Mouse (Mus musculus): Measurements from ENCODE around the gene Cyp2d9. TPM values are rescaled to one million over a fixed set of nuclear protein-coding genes. Genes with fewer than 3 reads are reported as not detected.
"Not testable (repeated sequence)": the region's sequence is repeated elsewhere in the genome, so short reads cannot be mapped to it uniquely, and the experiment has no call there.

Cyp2d9 gene
- polyA plus RNA-seq, 1 experiment from 2014 or later: not detected

DNA sequence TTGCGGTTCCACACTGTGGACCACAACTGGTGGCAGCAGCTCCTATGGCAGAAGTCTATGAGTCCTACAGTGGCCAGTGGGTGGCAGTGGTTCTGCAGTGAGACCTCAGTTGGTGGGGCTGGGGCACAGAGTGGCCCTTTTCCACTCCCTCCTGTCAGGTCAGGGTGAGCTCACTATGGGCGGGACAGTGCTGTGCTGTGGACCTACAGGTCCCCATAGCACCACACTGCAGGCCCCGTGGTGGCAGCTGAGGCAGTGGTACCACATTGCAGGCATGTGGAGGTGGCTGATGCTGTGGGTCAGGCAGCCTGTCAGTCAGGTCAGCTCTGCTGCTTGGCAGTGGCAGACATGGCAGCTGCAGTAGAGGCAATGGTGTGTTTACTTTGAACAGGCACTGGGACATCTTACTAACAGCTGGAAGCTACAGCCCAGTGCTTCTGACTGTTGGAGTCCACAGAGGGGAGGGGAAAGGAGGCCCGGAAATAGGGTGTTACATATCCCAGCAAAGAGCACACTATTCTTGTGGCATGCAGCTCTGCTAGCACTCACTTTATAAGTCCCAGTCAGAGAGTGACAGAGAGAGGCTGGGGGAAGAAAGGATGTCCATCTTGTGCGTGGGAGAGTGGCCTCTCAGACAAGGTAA, 4.9 kb downstream of the Cyp2d9 start:
- 48% methylated on average over 5 of the region's 5 CpGs for WGBS
- peak; percentile 42; the same call in 1 of the 2 replicates for TF ChIP-seq CTCF (IDR thresholded peaks at IDR 0.05; ENCODE audit: low read depth)
- H3K27ac ChIP-seq: no peak overlapping the region
- ATAC-seq (replicated peaks; ENCODE audit: low FRiP score, low read depth) (peak; percentile 43; the same call in 1 of the 2 replicates), DNase-seq (ENCODE audit: low spot score) (peak; percentile 61)
- no peaks in the 10 kb centered on the region for H3K4me1 ChIP-seq (replicated peaks; ENCODE audit: insufficient read depth, low read length)
- no peak overlapping the region for H3K4me3 ChIP-seq (replicated peaks; ENCODE audit: low read depth, low read length)
- no peaks in the 10 kb centered on the region for H3K36me3 ChIP-seq (ENCODE audit: insufficient read depth, low read length)
- no peak overlapping the region for H3K9ac ChIP-seq (ENCODE audit: low read depth, low read length)
- no peaks in the 10 kb centered on the region for H3K9me3 ChIP-seq (replicated peaks; ENCODE audit: low read length)
- no peaks in the 10 kb centered on the region for H3K27me3 ChIP-seq (ENCODE audit: insufficient read depth, low read length)
- H3K4me2 ChIP-seq (ENCODE audit: low read length): no peak overlapping the region

DNA sequence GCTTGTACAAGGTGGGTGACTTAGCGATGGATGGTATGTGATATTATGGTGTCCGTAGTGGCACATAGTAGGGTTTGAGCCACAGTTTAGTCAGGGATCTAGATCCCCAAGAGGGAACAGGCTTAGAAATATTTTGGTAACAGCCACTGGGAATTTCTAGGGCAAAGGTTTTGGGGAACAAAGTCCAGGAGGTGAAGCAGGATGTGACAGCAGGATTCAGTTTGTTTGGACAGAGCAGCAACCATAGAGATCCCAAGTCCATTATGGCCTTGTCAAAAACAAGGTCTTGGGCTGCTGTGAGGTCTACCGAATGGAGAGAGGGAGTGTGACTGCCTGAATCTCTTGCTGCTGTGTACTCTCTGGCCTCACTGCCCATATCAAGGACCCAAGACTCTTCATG, 10.4 kb downstream of the Cyp2d9 start:
- no peak for DNase-seq (ENCODE audit: low spot score)
- no peak overlapping the region for H3K4me3 ChIP-seq (replicated peaks; ENCODE audit: low read depth, low read length)
- no peak for ATAC-seq (replicated peaks; ENCODE audit: low FRiP score, low read depth)
- no peaks in the 10 kb centered on the region for H3K27me3 ChIP-seq (ENCODE audit: insufficient read depth, low read length)
- no peaks in the 10 kb centered on the region for H3K9me3 ChIP-seq (replicated peaks; ENCODE audit: low read length)
- no peak overlapping the region for H3K4me2 ChIP-seq (ENCODE audit: low read length)
- H3K36me3 ChIP-seq (ENCODE audit: insufficient read depth, low read length): no peaks in the 10 kb centered on the region
- H3K9ac ChIP-seq (ENCODE audit: low read depth, low read length): no peak overlapping the region
- TF ChIP-seq CTCF (IDR thresholded peaks at IDR 0.05; ENCODE audit: low read depth): no peak
- no peak overlapping the region for H3K27ac ChIP-seq
- H3K4me1 ChIP-seq (replicated peaks; ENCODE audit: insufficient read depth, low read length): no peaks in the 10 kb centered on the region
- 93% methylated on average over 3 of the region's 3 CpGs for WGBS

DNA sequence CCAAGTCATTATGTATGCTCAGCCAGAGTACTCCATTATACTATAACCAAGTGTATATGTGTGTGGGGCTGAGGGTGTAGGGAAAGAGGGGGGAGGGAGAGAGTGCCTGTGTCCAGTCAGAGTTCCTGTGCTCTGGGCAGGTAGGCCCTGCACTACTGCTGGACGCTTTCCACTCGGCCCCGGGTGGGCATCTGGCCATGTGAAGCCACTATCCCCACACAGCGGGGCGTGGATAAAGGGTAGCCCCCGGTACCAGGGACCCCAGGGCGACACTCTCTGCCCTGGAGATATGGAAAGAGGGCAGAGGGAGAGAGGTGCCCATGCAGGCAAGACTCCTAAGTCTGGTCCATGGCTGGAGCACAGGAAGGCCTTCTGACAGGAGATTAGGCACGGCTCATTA, 12.0 kb downstream of the Cyp2d9 start:
- Histone ChIP-seq H3K36me3 (ENCODE audit: insufficient read depth, low read length) (no peaks in the 10 kb centered on the region), H3K27ac (no peak overlapping the region), H3K27me3 (ENCODE audit: insufficient read depth, low read length) (no peaks in the 10 kb centered on the region), H3K4me3 (replicated peaks; ENCODE audit: low read depth, low read length) (no peak overlapping the region), H3K4me1 (replicated peaks; ENCODE audit: insufficient read depth, low read length) (no peaks in the 10 kb centered on the region), H3K4me2 (ENCODE audit: low read length) (no peak overlapping the region), H3K9me3 (replicated peaks; ENCODE audit: low read length) (no peaks in the 10 kb centered on the region), H3K9ac (ENCODE audit: low read depth, low read length) (no peak overlapping the region)
- ATAC-seq (replicated peaks; ENCODE audit: low FRiP score, low read depth) (no peak), DNase-seq (ENCODE audit: low spot score) (no peak)
- TF ChIP-seq CTCF (IDR thresholded peaks at IDR 0.05; ENCODE audit: low read depth): no peak
- WGBS: 68% methylated on average over 8 of the region's 8 CpGs

DNA sequence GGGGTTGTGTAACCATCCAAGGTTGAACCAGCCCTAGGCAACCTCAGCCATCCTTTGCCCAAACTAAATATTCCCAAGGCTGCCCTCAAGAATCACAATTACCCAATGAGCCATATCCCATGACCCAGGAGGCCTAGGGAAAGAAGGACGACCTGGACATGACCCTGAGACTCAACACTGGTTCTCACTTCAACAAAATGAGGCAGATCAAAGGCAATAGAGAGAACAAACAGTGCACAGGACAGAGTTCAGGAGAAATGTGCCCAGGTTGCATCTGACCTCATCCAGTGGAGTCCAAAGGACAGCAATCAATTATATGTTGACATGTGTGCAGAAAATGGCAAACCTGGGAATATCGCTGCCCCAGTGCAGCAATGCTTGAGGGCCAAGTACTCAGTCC, 16.8 kb downstream of the Cyp2d9 start:
- not testable (repeated sequence) for H3K4me2 ChIP-seq (ENCODE audit: low read length); H3K27ac ChIP-seq; H3K4me3 ChIP-seq (replicated peaks; ENCODE audit: low read depth, low read length); H3K4me1 ChIP-seq (replicated peaks; ENCODE audit: insufficient read depth, low read length); H3K9ac ChIP-seq (ENCODE audit: low read depth, low read length); H3K36me3 ChIP-seq (ENCODE audit: insufficient read depth, low read length); H3K9me3 ChIP-seq (replicated peaks; ENCODE audit: low read length); DNase-seq (ENCODE audit: low spot score); ATAC-seq (replicated peaks; ENCODE audit: low FRiP score, low read depth); H3K27me3 ChIP-seq (ENCODE audit: insufficient read depth, low read length)
- whole genome bisulfite sequencing: 55% methylated on average over 2 of the region's 2 CpGs

DNA sequence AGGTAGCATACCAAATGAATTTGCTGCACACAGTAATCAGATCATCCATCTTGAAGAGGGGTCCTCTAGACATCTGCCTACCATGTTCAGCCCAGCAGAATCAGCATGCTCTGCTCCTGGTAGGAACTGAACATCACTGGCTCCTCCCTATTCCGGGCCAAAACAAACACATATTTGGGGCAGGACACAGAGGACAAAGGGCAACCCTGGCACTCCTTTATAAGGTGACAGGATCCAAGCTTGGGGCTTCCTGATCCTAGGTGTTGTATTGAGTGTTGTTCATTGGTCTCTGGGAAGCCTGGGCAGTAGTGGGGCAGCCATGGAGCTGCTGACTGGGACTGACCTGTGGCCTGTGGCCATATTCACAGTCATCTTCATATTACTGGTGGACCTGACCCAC, 18.9 kb downstream of the Cyp2d9 start:
- not testable (repeated sequence) for ATAC-seq (replicated peaks; ENCODE audit: low FRiP score, low read depth); H3K27me3 ChIP-seq (ENCODE audit: insufficient read depth, low read length); H3K36me3 ChIP-seq (ENCODE audit: insufficient read depth, low read length); H3K27ac ChIP-seq; H3K4me3 ChIP-seq (replicated peaks; ENCODE audit: low read depth, low read length); DNase-seq (ENCODE audit: low spot score); H3K4me1 ChIP-seq (replicated peaks; ENCODE audit: insufficient read depth, low read length); H3K9ac ChIP-seq (ENCODE audit: low read depth, low read length); H3K9me3 ChIP-seq (replicated peaks; ENCODE audit: low read length); H3K4me2 ChIP-seq (ENCODE audit: low read length)
- 89% methylated on average over 1 of the region's 1 CpGs for WGBS

DNA sequence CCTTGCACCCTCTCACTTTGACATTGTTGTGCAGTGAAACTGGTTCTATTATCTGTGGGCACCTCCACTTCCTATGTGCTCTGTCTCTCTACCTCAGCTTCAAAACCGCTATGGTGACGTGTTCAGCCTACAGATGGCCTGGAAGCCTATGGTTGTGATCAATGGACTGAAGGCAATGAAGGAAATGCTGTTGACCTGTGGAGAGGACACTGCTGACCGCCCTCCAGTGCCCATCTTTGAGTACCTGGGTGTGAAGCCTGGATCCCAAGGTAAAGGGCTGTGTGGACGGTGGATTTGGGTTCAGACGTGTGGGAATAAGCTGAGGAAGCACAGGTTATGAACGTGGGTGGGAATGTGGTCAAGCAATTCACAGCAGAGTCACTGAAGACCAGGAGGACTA, 20.3 kb downstream of the Cyp2d9 start:
- DNase-seq (ENCODE audit: low spot score); ATAC-seq (replicated peaks; ENCODE audit: low FRiP score, low read depth): not testable (repeated sequence)
- WGBS: 84% methylated on average over 6 of the region's 6 CpGs

DNA sequence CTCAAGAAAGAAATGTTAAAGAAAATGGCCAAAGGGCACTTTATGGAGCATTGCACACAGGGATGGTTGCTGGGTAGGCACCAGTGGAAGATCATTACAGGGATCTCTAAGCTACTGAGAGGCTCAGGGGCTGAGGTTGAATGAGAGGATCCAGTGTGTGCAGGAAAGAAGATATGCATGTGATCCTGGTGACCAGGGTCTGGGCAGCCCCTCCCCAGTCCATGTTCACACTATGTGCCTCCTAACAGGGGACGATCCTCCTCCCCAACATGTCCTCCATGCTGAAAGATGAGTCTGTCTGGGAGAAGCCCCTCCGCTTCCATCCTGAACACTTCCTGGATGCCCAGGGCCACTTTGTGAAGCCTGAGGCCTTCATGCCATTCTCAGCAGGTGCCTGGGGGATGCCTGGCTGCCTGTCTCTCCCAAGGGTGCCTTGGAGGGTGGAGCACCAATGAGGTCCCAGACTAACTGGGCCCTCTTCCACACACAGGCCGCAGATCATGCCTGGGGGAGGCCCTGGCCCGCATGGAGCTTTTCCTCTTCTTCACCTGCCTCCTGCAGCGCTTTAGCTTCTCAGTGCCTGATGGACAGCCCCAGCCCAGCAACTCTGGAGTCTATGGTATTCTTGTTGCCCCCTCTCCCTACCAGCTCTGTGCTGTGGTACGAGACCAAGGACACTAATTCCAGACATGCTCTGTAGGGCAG, 23.0 kb downstream of the Cyp2d9 start:
- DNase-seq (ENCODE audit: low spot score); H3K4me3 ChIP-seq (replicated peaks; ENCODE audit: low read depth, low read length); H3K9me3 ChIP-seq (replicated peaks; ENCODE audit: low read length); H3K36me3 ChIP-seq (ENCODE audit: insufficient read depth, low read length); H3K9ac ChIP-seq (ENCODE audit: low read depth, low read length); H3K4me2 ChIP-seq (ENCODE audit: low read length); H3K27ac ChIP-seq; H3K27me3 ChIP-seq (ENCODE audit: insufficient read depth, low read length); H3K4me1 ChIP-seq (replicated peaks; ENCODE audit: insufficient read depth, low read length); ATAC-seq (replicated peaks; ENCODE audit: low FRiP score, low read depth): not testable (repeated sequence)
- 85% methylated on average over 6 of the region's 6 CpGs for WGBS

More for the DNA sequence above, 20.3 kb downstream of the Cyp2d9 start:
- H3K27me3 ChIP-seq (ENCODE audit: insufficient read depth, low read length); H3K9ac ChIP-seq (ENCODE audit: low read depth, low read length); H3K4me1 ChIP-seq (replicated peaks; ENCODE audit: insufficient read depth, low read length); H3K4me3 ChIP-seq (replicated peaks; ENCODE audit: low read depth, low read length); H3K27ac ChIP-seq; H3K36me3 ChIP-seq (ENCODE audit: insufficient read depth, low read length); H3K4me2 ChIP-seq (ENCODE audit: low read length); H3K9me3 ChIP-seq (replicated peaks; ENCODE audit: low read length): not testable (repeated sequence)

Measured in kidney, postnatal 0 days (tissue).